Comparison of ENCODE assay signal across 8 mouse cellular contexts in the genomic region with DNA sequence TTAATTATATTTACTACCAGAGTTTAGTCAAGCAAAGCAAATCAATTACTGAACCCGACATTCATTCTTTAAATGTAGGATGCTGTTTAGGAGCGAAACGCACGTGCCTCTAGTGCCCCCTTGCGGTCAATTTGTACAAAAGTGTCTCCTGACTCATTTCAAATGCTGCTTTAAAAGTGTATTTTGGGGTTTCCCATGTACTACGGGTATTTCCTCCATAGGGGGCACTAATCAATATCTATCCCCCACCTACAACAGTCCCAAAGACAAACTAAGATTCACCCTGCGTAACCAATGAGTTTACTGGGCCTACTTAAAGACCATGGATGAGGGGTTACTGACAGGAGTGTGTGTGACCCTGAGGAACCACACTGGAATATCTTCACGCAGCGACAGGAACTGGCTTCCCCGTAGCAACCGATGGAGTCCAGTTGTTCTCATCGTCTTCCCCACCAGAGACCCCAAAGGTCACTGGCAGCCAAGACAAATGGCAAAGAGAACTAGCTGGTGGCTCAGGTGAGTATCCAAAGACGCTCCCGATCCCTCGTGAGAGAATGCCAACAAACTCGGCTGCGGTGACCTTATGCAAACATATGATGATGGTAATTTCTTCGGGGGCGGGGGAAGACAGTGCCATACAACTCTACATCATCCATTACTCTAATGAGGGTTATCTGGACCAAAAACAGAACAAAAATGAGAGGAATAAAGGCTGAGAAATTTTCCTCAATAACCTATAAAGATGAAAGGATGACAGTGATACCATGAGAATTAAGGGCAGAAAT. TPM values are rescaled to one million over a fixed set of nuclear protein-coding genes. Genes with fewer than 3 reads are reported as not detected.
DNase-seq lines count a peak whose midpoint lies in the region; ATAC-seq and TF ChIP-seq lines count a peak whose summit lies in the region.

No protein-coding gene starts in this region.

- no peak overlapping the region for H3K4me3 ChIP-seq in kidney, embryonic 15.5 days (replicated peaks)
- H3K4me3 ChIP-seq in liver, adult 2 months (ENCODE audit: insufficient read depth, low read depth, low read length) = no peak overlapping the region

- H3K4me1 ChIP-seq in kidney, embryonic 15.5 days = 0 out of 2 replicates have a peak, but pooled peaks cover 2% of the 10 kb centered on the region
- H3K4me1 ChIP-seq in liver, adult 2 months (ENCODE audit: control insufficient read depth, insufficient read depth, low read length) = no peaks in the 10 kb centered on the region

- TF ChIP-seq CTCF in liver, adult 2 months (IDR thresholded peaks at IDR 0.05; ENCODE audit: low read depth, low read length) = peak; percentile 70

- peaks cover 12% of the 10 kb centered on the region; the same call in 1 of the 2 replicates for H3K36me3 ChIP-seq in kidney, embryonic 15.5 days
- no peaks in the 10 kb centered on the region for H3K36me3 ChIP-seq in liver, adult 2 months (ENCODE audit: control insufficient read depth, insufficient read depth, low read length)

- H3K4me2 ChIP-seq in kidney, embryonic 15.5 days = no peak overlapping the region

- no peak overlapping the region for H3K27ac ChIP-seq in kidney, embryonic 15.5 days
- no peak overlapping the region for H3K27ac ChIP-seq in liver, adult 2 months (replicated peaks; ENCODE audit: insufficient read depth, low read depth, low read length)

- no peaks in the 10 kb centered on the region for H3K79me2 ChIP-seq in liver, adult 2 months (ENCODE audit: control insufficient read depth, insufficient read depth, low read length)

- 51% methylated on average over 19 of the region's 19 CpGs for WGBS in kidney, embryonic 15.5 days
- 41% methylated on average over 19 of the region's 19 CpGs for WGBS in liver, adult 2 months

- H3K9ac ChIP-seq in kidney, embryonic 15.5 days = no peak overlapping the region
- H3K9ac ChIP-seq in liver, adult 2 months (ENCODE audit: low read depth, low read length) = no peak overlapping the region

- H3K9me3 ChIP-seq in kidney, embryonic 15.5 days (replicated peaks) = 0 out of 2 replicates have a peak, but pooled peaks cover 5% of the 10 kb centered on the region

- H3K27me3 ChIP-seq in kidney, embryonic 15.5 days = no peaks in the 10 kb centered on the region
- H3K27me3 ChIP-seq in liver, adult 2 months (ENCODE audit: control insufficient read depth, insufficient read depth, low read length) = no peaks in the 10 kb centered on the region

- peak; percentile 84 for ATAC-seq in granulocyte monocyte progenitor cell, adult 5-6 weeks (replicated peaks; ENCODE audit: poor library complexity, severe bottlenecking)
- ATAC-seq in kidney, embryonic 15.5 days (replicated peaks; ENCODE audit: low FRiP score) = peak; percentile 76

- DNase-seq in A20 (ENCODE audit: low read depth, low spot score) = peak; percentile 85
- peak; percentile 71 to 75 for DNase-seq in adrenal gland, adult 18-20 months (ENCODE audit: low spot score in 2 of 2)
- peak; percentile 92 for DNase-seq in embryo, embryonic 10 days (ENCODE audit: low spot score)
- DNase-seq in liver, adult 2 months (ENCODE audit: extremely low read depth, low read depth, low spot score) = peak; percentile 67
- peak; percentile 69 for DNase-seq in neural tube, embryonic 10.5 days (ENCODE audit: extremely low spot score, low spot score)
- DNase-seq in telencephalon, adult 2 months (ENCODE audit: low read depth, low spot score) = peak; percentile 54

- no peak for TF ChIP-seq POLR2A in liver, adult 2 months (IDR thresholded peaks at IDR 0.05; ENCODE audit: extremely low read depth, insufficient read depth, low read length)

RNA-seq across cellular contexts. Expression of a gene that starts 14.4 kb away (rescaled TPM):
- total RNA-seq in adrenal gland, adult 18-20 months (2021) = 1 to 10 TPM; 4.2 to 6.2 TPM
- 3.4 and 5.0 TPM in 2 replicates for total RNA-seq in granulocyte monocyte progenitor cell, adult 5-6 weeks (2014; fragmentation: Nextera tagmentation)
- 16.2 and 16.4 TPM in 2 replicates for total RNA-seq in granulocyte monocyte progenitor cell, adult 5-6 weeks (2017)
- 3.8 and 4.3 TPM in 2 replicates for polyA plus RNA-seq in kidney, embryonic 15.5 days (2015; fragmentation: Nextera tagmentation; extraction: Ambion mirVana)
- 3.7 and 4.2 TPM in 2 replicates for total RNA-seq in liver, adult 2 months (2014; rRNA removed)
- polyA plus RNA-seq in liver, adult 2 months (2012; rRNA removed) = 4.1 and 4.5 TPM in 2 replicates

RNA-seq across cellular contexts. Expression of a gene that starts 42.0 kb away (rescaled TPM):
- total RNA-seq in adrenal gland, adult 18-20 months (2021) = 1 to 10 TPM; 1.4 to 1.6 TPM
- total RNA-seq in granulocyte monocyte progenitor cell, adult 5-6 weeks (2014; fragmentation: Nextera tagmentation) = 4.9 and 7.3 TPM in 2 replicates
- total RNA-seq in granulocyte monocyte progenitor cell, adult 5-6 weeks (2017) = 4.2 and 6.1 TPM in 2 replicates
- 1.6 and 1.9 TPM in 2 replicates for polyA plus RNA-seq in kidney, embryonic 15.5 days (2015; fragmentation: Nextera tagmentation; extraction: Ambion mirVana)
- total RNA-seq in liver, adult 2 months (2014; rRNA removed) = 0.34 and 0.37 TPM in 2 replicates
- 0.06 and 0.12 TPM in 2 replicates for polyA plus RNA-seq in liver, adult 2 months (2012; rRNA removed)
